Mouse (Mus musculus) megakaryocyte, adult 5-6 weeks (primary cell): Measurements from ENCODE around the gene Cntn4. TPM values are rescaled to one million over a fixed set of nuclear protein-coding genes. Genes with fewer than 3 reads are reported as not detected.

Source experiments
- ATAC-seq: 2 replicates; pipeline ENCODE4 v1.8.0; 2016; ENCODE audit warnings: mild to moderate bottlenecking, inconsistent platforms; ENCODE audit not compliant: poor library complexity, severe bottlenecking
- total RNA-seq, 2 experiments: library from RNA; stranded (forward) in 1 of 2; stranded (reverse) in 1 of 2; fragments of 153-499, 151-499 nt in 1 of 2; fragments of 221-1000, 200-1000 nt in 1 of 2; gene quantifications; 2 replicates each; pipeline versions ENCODE4 v1.2.3 to v1.2.4; 2015 to 2017

Gene Cntn4
- total RNA-seq, 2 experiments from 2014 or later: not detected

DNA sequence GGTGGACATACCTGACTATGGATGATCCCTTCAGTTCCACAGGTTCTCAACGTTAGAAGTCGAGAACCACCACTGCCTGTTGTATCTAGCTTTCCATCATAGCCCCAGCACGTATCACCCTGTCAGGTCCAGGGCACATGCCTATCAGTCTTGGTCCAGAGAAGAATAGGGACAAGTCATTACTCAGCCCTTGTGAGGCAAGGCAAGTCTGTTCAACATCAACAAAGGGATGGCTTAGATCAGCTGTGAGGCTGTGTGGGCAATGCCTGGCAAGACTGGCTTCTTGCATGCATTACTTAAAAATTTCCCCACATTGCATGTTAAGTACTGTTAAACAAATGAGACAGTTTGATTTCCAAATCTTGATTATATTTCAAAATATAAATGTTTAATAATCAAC, 1070.3 kb downstream of the Cntn4 start:
- no peak for ATAC-seq
